Mouse (Mus musculus) heart, embryonic 11.5 days (tissue): Measurements from ENCODE around the gene Lrrfip1. TPM values are rescaled to one million over a fixed set of nuclear protein-coding genes. Genes with fewer than 3 reads are reported as not detected.

Source experiments
- ATAC-seq: fragments of 200-750 bp; cut with Nextera tagmentation; replicated peaks from 2 replicates; pipeline ENCODE4 v1.8.0; 2017; ENCODE audit warnings: moderate library complexity; ENCODE audit not compliant: insufficient number of reproducible peaks, low FRiP score, low TSS enrichment
- H3K27ac ChIP-seq: fragments of 300-500 bp; sonication (generic); 2 replicates; pipeline ENCODE4 v1.5.1; 2014; ENCODE audit warnings: mild to moderate bottlenecking, low read depth, low read length
- H3K27me3 ChIP-seq: fragments of 300-500 bp; sonication (generic); 2 replicates; pipeline ENCODE4 v1.6.1; 2014; ENCODE audit warnings: mild to moderate bottlenecking, low read length, mixed read lengths; ENCODE audit not compliant: control insufficient read depth, insufficient read depth
- H3K36me3 ChIP-seq: fragments of 300-500 bp; sonication (generic); 2 replicates; pipeline ENCODE4 v1.6.1; 2014; ENCODE audit warnings: mild to moderate bottlenecking, low read length, moderate library complexity, mixed read lengths; ENCODE audit not compliant: control insufficient read depth, insufficient read depth
- H3K4me1 ChIP-seq: fragments of 300-500 bp; sonication (generic); 2 replicates; pipeline ENCODE4 v1.6.1; 2014; ENCODE audit warnings: low read length; ENCODE audit not compliant: control insufficient read depth, insufficient read depth
- H3K4me2 ChIP-seq: fragments of 300-500 bp; sonication (generic); 2 replicates; pipeline ENCODE4 v1.6.1; 2014; ENCODE audit warnings: mild to moderate bottlenecking, moderate library complexity
- H3K4me3 ChIP-seq: fragments of 300-500 bp; sonication (generic); 2 replicates; pipeline ENCODE4 v1.5.1; 2014; ENCODE audit warnings: low read depth, low read length
- H3K9ac ChIP-seq: fragments of 300-500 bp; sonication (generic); 2 replicates; pipeline ENCODE4 v1.6.1; 2014; ENCODE audit warnings: mild to moderate bottlenecking, low read depth, low read length, moderate library complexity
- H3K9me3 ChIP-seq: fragments of 300-500 bp; sonication (generic); replicated peaks from 2 replicates; pipeline ENCODE4 v1.6.1; 2016; ENCODE audit warnings: low read length; ENCODE audit not compliant: control insufficient read depth
- WGBS: fragments of 180-500 bp; shearing (Covaris S2); extraction: QIAGEN DNeasy Blood & Tissue Kit; methylation state at CpG from one replicate; pipeline ENCODE4 v1.1.7; 2014; ENCODE audit not compliant: insufficient replicate concordance; 5-methylcytosine and 5-hydroxymethylcytosine counted together
- polyA plus RNA-seq: library from polyadenylated mRNA; unstranded; fragments of >200 nt; fragmentation: Nextera tagmentation; extraction: Ambion mirVana; gene quantifications from 2 replicates; pipeline ENCODE4 v1.2.1, GENCODE M21; 2014

Gene Lrrfip1
- polyA plus RNA-seq, 1 experiment from 2014 or later: 115 TPM

GRCm38 (mm10) chr1:91022157-91022895 lies 23.8 kb downstream of the Lrrfip1 start:
- 32% methylated on average over 11 of the region's 11 CpGs for WGBS
- Histone ChIP-seq H3K27ac (peak overlapping the region; percentile 90), H3K9ac (peak overlapping the region; percentile 54), H3K4me3 (no peak overlapping the region), H3K4me2 (peak overlapping the region; percentile 25), H3K27me3 (no peaks in the 10 kb centered on the region), H3K4me1 (peaks cover 36% of the 10 kb centered on the region), H3K9me3 (no peaks in the 10 kb centered on the region), H3K36me3 (peaks cover 6% of the 10 kb centered on the region; the same call in 1 of the 2 replicates)
- peak; percentile 65 for ATAC-seq

GRCm38 (mm10) chr1:91023230-91023629 lies 24.7 kb downstream of the Lrrfip1 start:
- no peak overlapping the region for H3K4me3 ChIP-seq
- 55% methylated on average over 5 of the region's 5 CpGs for WGBS
- peak overlapping the region; percentile 54 for H3K9ac ChIP-seq
- ATAC-seq: no peak
- peaks cover 6% of the 10 kb centered on the region; the same call in 1 of the 2 replicates for H3K36me3 ChIP-seq
- peaks cover 30% of the 10 kb centered on the region for H3K4me1 ChIP-seq
- no peaks in the 10 kb centered on the region for H3K27me3 ChIP-seq
- H3K4me2 ChIP-seq: peak overlapping the region; percentile 25
- H3K9me3 ChIP-seq: no peaks in the 10 kb centered on the region
- peak overlapping the region; percentile 90 for H3K27ac ChIP-seq

- peak overlapping the region; percentile 90 for H3K27ac ChIP-seq
- ATAC-seq: no peak
- H3K4me3 ChIP-seq: no peak overlapping the region
- no peak overlapping the region for H3K9ac ChIP-seq
- no peaks in the 10 kb centered on the region for H3K27me3 ChIP-seq
- H3K9me3 ChIP-seq: no peaks in the 10 kb centered on the region
- H3K36me3 ChIP-seq: peaks cover 6% of the 10 kb centered on the region; the same call in 1 of the 2 replicates
- WGBS: 51% methylated on average over 9 of the region's 9 CpGs
- H3K4me1 ChIP-seq: peaks cover 28% of the 10 kb centered on the region
- no peak overlapping the region for H3K4me2 ChIP-seq
Observed at GRCm38 (mm10) chr1:91023960-91024359, 25.4 kb downstream of the Lrrfip1 start.

- Histone ChIP-seq H3K27ac (peak overlapping the region; percentile 90), H3K4me2 (no peak overlapping the region), H3K4me3 (no peak overlapping the region)
Observed at GRCm38 (mm10) chr1:91024464-91024863, 25.9 kb downstream of the Lrrfip1 start.

GRCm38 (mm10) chr1:91026945-91027344 lies 28.4 kb downstream of the Lrrfip1 start:
- ATAC-seq: no peak
- Histone ChIP-seq H3K4me1 (peaks cover 37% of the 10 kb centered on the region), H3K9ac (no peak overlapping the region), H3K9me3 (no peaks in the 10 kb centered on the region), H3K36me3 (peaks cover 4% of the 10 kb centered on the region; the same call in 1 of the 2 replicates), H3K27me3 (no peaks in the 10 kb centered on the region), H3K4me3 (no peak overlapping the region), H3K4me2 (no peak overlapping the region), H3K27ac (no peak overlapping the region)
- 83% methylated on average over 2 of the region's 2 CpGs for WGBS

More at GRCm38 (mm10) chr1:91024464-91024863, 25.9 kb downstream of the Lrrfip1 start:
- peaks cover 28% of the 10 kb centered on the region for H3K4me1 ChIP-seq
- H3K9me3 ChIP-seq: no peaks in the 10 kb centered on the region
- no peak for ATAC-seq
- WGBS: 76% methylated on average over 3 of the region's 3 CpGs
- peaks cover 6% of the 10 kb centered on the region; the same call in 1 of the 2 replicates for H3K36me3 ChIP-seq
- H3K9ac ChIP-seq: no peak overlapping the region
- H3K27me3 ChIP-seq: no peaks in the 10 kb centered on the region

- Histone ChIP-seq H3K27ac (no peak overlapping the region), H3K4me1 (peaks cover 29% of the 10 kb centered on the region), H3K4me3 (no peak overlapping the region), H3K36me3 (peaks cover 4% of the 10 kb centered on the region; the same call in 1 of the 2 replicates), H3K9ac (no peak overlapping the region), H3K27me3 (no peaks in the 10 kb centered on the region), H3K4me2 (no peak overlapping the region), H3K9me3 (no peaks in the 10 kb centered on the region)
- 86% methylated on average over 1 of the region's 1 CpGs for whole genome bisulfite sequencing
- no peak for ATAC-seq
Observed at GRCm38 (mm10) chr1:91030383-91030782, 31.8 kb downstream of the Lrrfip1 start.

- peaks cover 34% of the 10 kb centered on the region for H3K4me1 ChIP-seq
- H3K9ac ChIP-seq: peak overlapping the region; percentile 29; the same call in 1 of the 2 replicates
- no peaks in the 10 kb centered on the region for H3K27me3 ChIP-seq
- no peak for ATAC-seq
- whole genome bisulfite sequencing: 70% methylated on average over 4 of the region's 4 CpGs
- peak overlapping the region; percentile 90 for H3K27ac ChIP-seq
- no peaks in the 10 kb centered on the region for H3K9me3 ChIP-seq
- H3K4me2 ChIP-seq: no peak overlapping the region
- no peaks in the 10 kb centered on the region for H3K36me3 ChIP-seq
- H3K4me3 ChIP-seq: no peak overlapping the region
Observed at GRCm38 (mm10) chr1:91031547-91031946, 33.0 kb downstream of the Lrrfip1 start.

- H3K27me3 ChIP-seq: no peaks in the 10 kb centered on the region
- ATAC-seq: peak; percentile 83
- peaks cover 38% of the 10 kb centered on the region for H3K4me1 ChIP-seq
- 18% methylated on average over 11 of the region's 11 CpGs for whole genome bisulfite sequencing
- H3K4me3 ChIP-seq: no peak overlapping the region
- no peaks in the 10 kb centered on the region for H3K9me3 ChIP-seq
- H3K36me3 ChIP-seq: no peaks in the 10 kb centered on the region
- peak overlapping the region; percentile 90 for H3K27ac ChIP-seq
- H3K9ac ChIP-seq: peak overlapping the region; percentile 62; the same call in 1 of the 2 replicates
- peak overlapping the region; percentile 45 for H3K4me2 ChIP-seq
Observed at GRCm38 (mm10) chr1:91032393-91032971, 33.9 kb downstream of the Lrrfip1 start.
